Comparison of ENCODE assay signal across 27 mouse cellular contexts in the genomic region with DNA sequence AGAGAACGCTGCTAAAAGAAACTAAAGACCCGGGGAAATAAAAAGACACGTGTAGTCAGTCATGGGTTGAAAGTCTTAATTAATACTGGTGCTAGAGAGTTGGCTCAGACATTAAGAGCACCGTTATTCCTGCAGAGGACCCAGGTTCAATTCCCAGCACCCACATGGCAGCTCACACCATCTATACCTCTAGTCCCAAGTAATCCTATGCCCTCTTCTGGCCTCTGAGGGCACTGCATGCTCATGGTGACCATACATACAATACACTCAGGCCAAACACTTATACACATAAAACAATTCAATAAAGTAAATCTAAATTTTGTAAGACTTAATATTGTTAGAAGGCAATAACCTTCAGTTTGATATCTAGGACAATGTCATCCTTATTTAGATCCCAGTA. TPM values are rescaled to one million over a fixed set of nuclear protein-coding genes. Genes with fewer than 3 reads are reported as not detected.
DNase-seq lines count a peak whose midpoint lies in the region; ATAC-seq and TF ChIP-seq lines count a peak whose summit lies in the region.
"Had no signal": no experiment of that assay in that cellular context is flagged by ENCODE, and none has a peak within 500 bp of the region (broad histone marks: within the 10 kb centered on the region; RNA-seq: fewer than 3 reads in every experiment).

No protein-coding gene starts in this region.

- H3K9me3 ChIP-seq in midbrain, postnatal 0 days (ENCODE audit: low read length) = no peaks in the 10 kb centered on the region
- H3K9me3 ChIP-seq in midbrain, embryonic 15.5 days = no peaks in the 10 kb centered on the region
- H3K9me3 ChIP-seq in forebrain, embryonic 10.5 days = no peaks in the 10 kb centered on the region
- H3K9me3 ChIP-seq: embryonic facial prominence, embryonic 10.5 days; hindbrain, embryonic 15.5 days; limb, embryonic 10.5 days; lung, embryonic 15.5 days; midbrain, embryonic 12.5 days had no signal

- H3K27me3 ChIP-seq in midbrain, postnatal 0 days (ENCODE audit: insufficient read depth, low read length) = no peaks in the 10 kb centered on the region
- H3K27me3 ChIP-seq in midbrain, embryonic 15.5 days (replicated peaks) = no peaks in the 10 kb centered on the region
- H3K27me3 ChIP-seq in forebrain, embryonic 10.5 days (ENCODE audit: poor library complexity, severe bottlenecking) = no peaks in the 10 kb centered on the region
- H3K27me3 ChIP-seq: hindbrain, embryonic 15.5 days; lung, embryonic 15.5 days; midbrain, embryonic 12.5 days had no signal

- H3K36me3 ChIP-seq in midbrain, postnatal 0 days (ENCODE audit: insufficient read depth, low read length) = no peaks in the 10 kb centered on the region
- H3K36me3 ChIP-seq in midbrain, embryonic 15.5 days (replicated peaks) = no peaks in the 10 kb centered on the region
- H3K36me3 ChIP-seq in forebrain, embryonic 10.5 days (replicated peaks) = no peaks in the 10 kb centered on the region
- H3K36me3 ChIP-seq: embryonic facial prominence, embryonic 10.5 days; hindbrain, embryonic 15.5 days; limb, embryonic 10.5 days; lung, embryonic 15.5 days; midbrain, embryonic 12.5 days had no signal

- 96% methylated on average over 4 of the region's 4 CpGs for WGBS in midbrain, postnatal 0 days
- WGBS in midbrain, embryonic 15.5 days = 95% methylated on average over 4 of the region's 4 CpGs
- WGBS in forebrain, embryonic 10.5 days = 95% methylated on average over 4 of the region's 4 CpGs

- DNase-seq in gastrocnemius, adult 2 months = no peak
- DNase-seq in gastrocnemius, postnatal 25 days = no peak
- DNase-seq in left cerebral cortex, adult 2 months (ENCODE audit: extremely low spot score in 1 of 2, low spot score in 2 of 2) = no peak
- no peak for DNase-seq in left cerebral cortex, postnatal 10 days (ENCODE audit: extremely low spot score in 1 of 2, low spot score in 2 of 2)
- DNase-seq in midbrain, postnatal 0 days (ENCODE audit: low spot score) = no peak
- DNase-seq in ZHBTc4 (ENCODE audit: low read depth, low spot score) = peak; percentile 52
- DNase-seq in forebrain, embryonic 10.5 days (ENCODE audit: extremely low spot score, low spot score) = no peak
- DNase-seq: adrenal gland, adult 2 months; cerebellum, adult 11-12 months; cerebellum, postnatal 10 days; heart, postnatal 4 days; kidney, postnatal 4 days; layer of hippocampus, adult 9-11 months; liver; right cerebral cortex, postnatal 14 days; spleen, adult 18-20 months; thymus, postnatal 25 days had no signal

- peak; percentile 11; the same call in 1 of the 2 replicates for TF ChIP-seq CTCF in gastrocnemius, adult 2 months (IDR thresholded peaks at IDR 0.05)
- TF ChIP-seq CTCF in left cerebral cortex, adult 2 months (IDR thresholded peaks at IDR 0.05) = peak; percentile 9
- peak; percentile 13; the same call in 1 of the 2 replicates for TF ChIP-seq CTCF in midbrain, postnatal 0 days (IDR thresholded peaks at IDR 0.05)

- no peak overlapping the region for H3K9ac ChIP-seq in midbrain, postnatal 0 days (replicated peaks; ENCODE audit: low read length, poor library complexity, severe bottlenecking)
- no peak overlapping the region for H3K9ac ChIP-seq in midbrain, embryonic 15.5 days
- H3K9ac ChIP-seq: hindbrain, embryonic 15.5 days; lung, embryonic 15.5 days; midbrain, embryonic 12.5 days had no signal

- no peak overlapping the region for H3K4me2 ChIP-seq in midbrain, postnatal 0 days (ENCODE audit: low read depth, low read length, poor library complexity, severe bottlenecking)
- H3K4me2 ChIP-seq in midbrain, embryonic 15.5 days = no peak overlapping the region
- H3K4me2 ChIP-seq: hindbrain, embryonic 15.5 days; lung, embryonic 15.5 days; midbrain, embryonic 12.5 days had no signal

- ATAC-seq in midbrain, postnatal 0 days (ENCODE audit: low FRiP score) = no peak
- no peak for ATAC-seq in midbrain, embryonic 15.5 days (replicated peaks)
- ATAC-seq: intestine, embryonic 16.5 days had no signal

- no peak overlapping the region for H3K27ac ChIP-seq in gastrocnemius, adult 2 months
- H3K27ac ChIP-seq in left cerebral cortex, adult 2 months = no peak overlapping the region
- H3K27ac ChIP-seq in midbrain, postnatal 0 days (ENCODE audit: low read depth, low read length) = no peak overlapping the region
- no peak overlapping the region for H3K27ac ChIP-seq in midbrain, embryonic 15.5 days
- H3K27ac ChIP-seq in forebrain, embryonic 10.5 days = no peak overlapping the region
- H3K27ac ChIP-seq: embryonic facial prominence, embryonic 10.5 days; hindbrain, embryonic 15.5 days; limb, embryonic 10.5 days; midbrain, embryonic 12.5 days had no signal

- no peak overlapping the region for H3K4me3 ChIP-seq in gastrocnemius, adult 2 months
- H3K4me3 ChIP-seq in left cerebral cortex, adult 2 months = no peak overlapping the region
- H3K4me3 ChIP-seq in midbrain, postnatal 0 days (ENCODE audit: low read depth, low read length) = no peak overlapping the region
- H3K4me3 ChIP-seq in midbrain, embryonic 15.5 days = no peak overlapping the region
- H3K4me3 ChIP-seq in forebrain, embryonic 10.5 days = no peak overlapping the region
- H3K4me3 ChIP-seq: embryonic facial prominence, embryonic 10.5 days; hindbrain, embryonic 15.5 days; limb, embryonic 10.5 days; lung, embryonic 15.5 days; midbrain, embryonic 12.5 days had no signal

- no peaks in the 10 kb centered on the region for H3K4me1 ChIP-seq in midbrain, postnatal 0 days (ENCODE audit: insufficient read depth, low read length)
- no peaks in the 10 kb centered on the region for H3K4me1 ChIP-seq in midbrain, embryonic 15.5 days
- H3K4me1 ChIP-seq in forebrain, embryonic 10.5 days = peaks cover 26% of the 10 kb centered on the region
- H3K4me1 ChIP-seq: midbrain, embryonic 12.5 days had no signal

- intact Hi-C loops in gastrocnemius, adult 2 months (cut with DNase I) = no loop called here
- intact Hi-C loops in left cerebral cortex, adult 2 months (cut with DNase I) = no loop called here
- intact Hi-C loops in left cerebral cortex, postnatal 10 days (cut with DNase I) = loop anchor here (10.0 kb wide), 1 partner anchor 110 kb away; no protein-coding TSS in a partner anchor

RNA-seq across cellular contexts. Expression of gene Hs1bp3, which starts 41.8 kb away (rescaled TPM):
- total RNA-seq in gastrocnemius, adult 2 months (2021) = 1 to 10 TPM; 6.1 to 7.7 TPM
- total RNA-seq in gastrocnemius, postnatal 25 days (2021) = 1 to 10 TPM; 5.3 to 6.4 TPM
- 10 to 100 TPM; 11.8 to 12.7 TPM for total RNA-seq in left cerebral cortex, adult 2 months (2021)
- 10 to 100 TPM in 1 of 2 experiments, 1 to 10 TPM in 1; 9.4 to 10.1 TPM for total RNA-seq in left cerebral cortex, postnatal 10 days (2021)
- total RNA-seq in midbrain, postnatal 0 days (2014; rRNA removed) = 5.9 and 8.3 TPM in 2 replicates
- polyA plus RNA-seq in midbrain, postnatal 0 days (2015; fragmentation: Nextera tagmentation; extraction: Ambion mirVana) = 5.1 and 5.4 TPM in 2 replicates
- polyA plus RNA-seq in midbrain, embryonic 15.5 days (2015; fragmentation: Nextera tagmentation; extraction: Ambion mirVana) = 8.9 and 10.8 TPM in 2 replicates
- 15.3 and 17.8 TPM in 2 replicates for polyA plus RNA-seq in forebrain, embryonic 10.5 days (2016; fragmentation: Nextera tagmentation; extraction: Ambion mirVana)

RNA-seq across cellular contexts. Expression of gene Gdf7, which starts 53.3 kb away (rescaled TPM):
- not detected for total RNA-seq in gastrocnemius, adult 2 months (2021)
- not detected for total RNA-seq in gastrocnemius, postnatal 25 days (2021)
- 1 to 10 TPM in 1 of 2 experiments, under 1 TPM in 1; 0.66 to 1.1 TPM for total RNA-seq in left cerebral cortex, adult 2 months (2021)
- under 1 TPM in 1 of 2 experiments, not detected in 1; 0.24 TPM for total RNA-seq in left cerebral cortex, postnatal 10 days (2021)
- 4.7 TPM in 1 of 2 replicates, not detected in the other for total RNA-seq in midbrain, postnatal 0 days (2014; rRNA removed)
- 0.11 and 0.12 TPM in 2 replicates for polyA plus RNA-seq in midbrain, postnatal 0 days (2015; fragmentation: Nextera tagmentation; extraction: Ambion mirVana)
- polyA plus RNA-seq in midbrain, embryonic 15.5 days (2015; fragmentation: Nextera tagmentation; extraction: Ambion mirVana) = 0.19 and 0.23 TPM in 2 replicates
- polyA plus RNA-seq in forebrain, embryonic 10.5 days (2016; fragmentation: Nextera tagmentation; extraction: Ambion mirVana) = 0.11 TPM in 1 of 2 replicates, not detected in the other
- total RNA-seq: adrenal gland, adult 2 months; gastrocnemius, postnatal 4 days; megakaryocyte progenitor cell, adult 5-6 weeks had no signal
- polyA plus RNA-seq: heart, embryonic 16.5 days; intestine, embryonic 16.5 days; lung, embryonic 15.5 days had no signal
